Mouse (Mus musculus) intestine, embryonic 15.5 days (tissue): ENCODE measurements around the gene Hnrnpa1. TPM values are rescaled to one million over a fixed set of nuclear protein-coding genes. Genes with fewer than 3 reads are reported as not detected.

ENCODE experiments used
- microRNA counts: library from miRNA; unstranded; fragments of <30 nt; microRNA quantifications from one replicate; lab custom pipeline; 2016
- polyA plus RNA-seq: library from polyadenylated mRNA; unstranded; fragments of >200 nt; fragmentation: Nextera tagmentation; extraction: Ambion mirVana; gene quantifications from 2 replicates; pipeline ENCODE4 v1.2.1, GENCODE M21; 2015

Hnrnpa1 gene
- polyA plus RNA-seq, 1 experiment from 2014 or later: 741 TPM

MicroRNAs encoded within 50 kb of the gene (microRNA counts, 519-probe panel; counts per million panel counts)
- microRNA mmu-miR-148b (lab: Ali Mortazavi, UCI): 3,123 counts per million, percentile 79 among the panel's probes with 10 or more counts

Other genes starting within 250 kb of the Hnrnpa1 start
- gene Hoxc8, start 249.8 kb upstream of the Hnrnpa1 start, polyA plus RNA-seq: 6.2 and 7.0 TPM in 2 replicates
- gene Hoxc6, start 242.2 kb upstream of the Hnrnpa1 start, polyA plus RNA-seq: 5.7 and 6.1 TPM in 2 replicates
- gene Hoxc4, start 221.5 kb upstream of the Hnrnpa1 start, polyA plus RNA-seq: 9.5 and 10.6 TPM in 2 replicates
- gene Smug1, start 73.3 kb upstream of the Hnrnpa1 start, polyA plus RNA-seq: 17.8 and 18.2 TPM in 2 replicates
- gene Cbx5, start 616 bp upstream of the Hnrnpa1 start, polyA plus RNA-seq: 86.7 and 98.0 TPM in 2 replicates
- gene Nfe2, start 18.0 kb downstream of the Hnrnpa1 start, polyA plus RNA-seq: 3.5 and 4.9 TPM in 2 replicates
- 259 and 262 TPM in 2 replicates for gene Copz1, start 32.3 kb downstream of the Hnrnpa1 start, polyA plus RNA-seq
- gene Gpr84, start 70.2 kb downstream of the Hnrnpa1 start, polyA plus RNA-seq: 0.20 and 0.29 TPM in 2 replicates
- gene Zfp385a, start 99.7 kb downstream of the Hnrnpa1 start, polyA plus RNA-seq: 5.6 TPM in 2 replicates
- 44.8 and 45.5 TPM in 2 replicates for gene Itga5, start 126.3 kb downstream of the Hnrnpa1 start, polyA plus RNA-seq
- gene Gtsf1, start 190.0 kb downstream of the Hnrnpa1 start, polyA plus RNA-seq: not detected in 2 replicates
- not detected in 2 replicates for gene Gtsf2, start 208.0 kb downstream of the Hnrnpa1 start, polyA plus RNA-seq
- gene Nckap1l, start 213.4 kb downstream of the Hnrnpa1 start, polyA plus RNA-seq: 3.2 and 3.3 TPM in 2 replicates